Mouse (Mus musculus): ENCODE results near the gene Eif4ebp2.

Eif4ebp2 gene

GRCm38 (mm10) chr10:61418131-61418900 is 34.1 kb downstream of the Eif4ebp2 start:
- DNase-seq (ENCODE audit: low spot score in 2 of 2): no peak

DNA sequence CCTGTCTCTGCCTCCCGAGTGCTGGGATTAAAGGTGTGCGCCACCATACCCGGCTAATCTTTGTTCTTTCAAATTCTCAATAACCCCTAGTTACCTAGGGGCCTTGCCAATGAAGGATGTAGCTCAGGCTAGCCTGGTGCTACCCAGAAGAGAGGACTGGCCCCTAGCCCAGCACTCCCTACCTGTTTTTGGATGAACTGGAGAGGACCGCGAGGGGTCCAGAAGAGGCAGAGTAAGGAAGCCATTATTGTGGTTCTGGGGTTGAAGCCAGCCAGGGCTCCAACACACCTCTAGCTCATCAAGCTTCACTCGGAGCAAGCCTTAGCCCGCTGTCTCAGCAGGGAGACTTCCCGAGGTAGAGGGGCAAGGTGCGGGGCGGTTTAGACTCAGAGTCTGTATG is 34.8 kb downstream of the Eif4ebp2 start, which contains the start of gene Nodal:
Gene Nodal (plus strand): TSS at position 301 of the 400 bp plus-strand sequence.
- DNase-seq (ENCODE audit: low spot score in 2 of 2): no peak

- no peak for DNase-seq (ENCODE audit: low spot score in 2 of 2)
These were observed 35.4 kb downstream of the Eif4ebp2 start for GRCm38 (mm10) chr10:61417046-61417445.

DNA sequence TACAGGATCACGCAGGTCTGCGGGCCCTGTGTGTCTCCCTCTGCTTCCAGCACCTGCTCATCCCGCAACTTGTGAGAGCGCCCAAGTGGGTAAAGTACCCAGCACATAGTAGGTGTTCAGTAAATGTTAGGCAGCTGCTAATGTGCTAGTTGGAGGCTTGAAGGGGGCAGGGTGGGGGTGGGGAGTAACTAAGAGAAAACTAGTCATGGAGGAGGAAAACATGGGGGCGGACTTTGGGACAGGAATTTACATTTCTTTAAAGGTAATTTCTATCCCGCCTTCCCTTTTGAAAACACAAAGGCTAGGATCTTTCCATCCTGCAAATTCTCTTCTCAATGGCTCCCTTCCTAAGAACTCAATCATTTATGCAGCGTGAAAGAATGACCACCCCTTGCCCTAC is 35.9 kb downstream of the Eif4ebp2 start:
- no peak for DNase-seq (ENCODE audit: low spot score in 2 of 2)

- DNase-seq (ENCODE audit: low spot score in 2 of 2): no peak
These were observed 36.6 kb downstream of the Eif4ebp2 start for GRCm38 (mm10) chr10:61415890-61416289.

- DNase-seq (ENCODE audit: low spot score in 2 of 2): no peak
These were observed 37.2 kb downstream of the Eif4ebp2 start for GRCm38 (mm10) chr10:61415240-61415639.

DNA sequence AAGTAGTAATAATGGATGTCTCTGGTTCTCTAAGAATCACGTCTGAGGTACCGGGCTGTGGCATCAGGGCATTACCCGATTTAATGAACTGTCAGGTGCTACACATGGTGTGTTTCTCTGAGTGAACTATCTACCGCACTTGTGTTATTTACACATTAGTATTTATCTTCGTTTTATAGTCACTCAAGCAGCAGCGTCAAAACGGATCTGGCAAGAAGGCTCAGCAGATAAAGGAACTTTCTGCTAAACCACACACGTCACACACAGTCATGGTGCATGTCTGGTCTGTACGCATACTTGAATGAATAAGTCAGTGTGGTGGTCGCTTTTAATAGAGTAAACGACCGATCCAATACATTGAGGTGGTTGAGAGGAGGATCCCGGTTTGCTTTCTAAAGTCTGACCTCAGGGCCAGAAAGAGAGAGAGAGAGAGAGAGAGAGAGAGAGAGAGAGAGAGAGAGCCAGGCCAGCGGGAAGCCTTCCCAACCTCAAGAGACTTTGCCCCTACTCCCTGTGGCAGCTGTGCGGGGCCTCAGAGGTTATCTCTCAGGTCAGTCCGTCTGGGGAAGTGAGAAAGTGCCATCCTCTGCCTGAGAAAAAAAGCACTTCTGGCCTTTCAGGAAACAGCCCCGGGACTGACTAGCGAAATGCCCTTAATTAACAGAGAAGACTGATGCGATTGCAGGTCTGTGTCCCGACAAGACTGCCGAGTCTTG is 39.4 kb downstream of the Eif4ebp2 start:
- no peak for DNase-seq (ENCODE audit: low spot score in 2 of 2)

GRCm38 (mm10) chr10:61410193-61410592 is 42.3 kb downstream of the Eif4ebp2 start:
- DNase-seq (ENCODE audit: low spot score in 2 of 2): no peak

DNA sequence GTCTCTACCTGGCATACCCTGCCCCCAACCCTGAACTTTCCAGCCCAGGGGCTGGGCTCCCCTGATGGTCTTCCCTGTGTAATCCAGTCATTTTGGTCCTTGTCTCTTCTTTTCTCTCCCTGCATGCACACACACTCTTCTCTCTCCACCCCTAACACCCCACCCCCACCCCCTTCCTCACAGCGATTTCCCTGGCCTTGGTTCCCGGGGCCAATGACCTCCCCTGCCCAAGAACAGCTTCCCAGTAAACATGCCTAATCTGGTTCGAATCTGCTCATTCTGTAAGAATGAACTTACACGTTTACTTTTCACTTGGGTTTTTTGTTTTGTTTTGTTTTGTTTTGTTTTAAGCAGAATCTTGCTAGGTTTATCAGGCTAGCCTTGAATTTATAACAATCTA is 42.7 kb downstream of the Eif4ebp2 start:
- no peak for DNase-seq (ENCODE audit: low spot score in 2 of 2)

DNA sequence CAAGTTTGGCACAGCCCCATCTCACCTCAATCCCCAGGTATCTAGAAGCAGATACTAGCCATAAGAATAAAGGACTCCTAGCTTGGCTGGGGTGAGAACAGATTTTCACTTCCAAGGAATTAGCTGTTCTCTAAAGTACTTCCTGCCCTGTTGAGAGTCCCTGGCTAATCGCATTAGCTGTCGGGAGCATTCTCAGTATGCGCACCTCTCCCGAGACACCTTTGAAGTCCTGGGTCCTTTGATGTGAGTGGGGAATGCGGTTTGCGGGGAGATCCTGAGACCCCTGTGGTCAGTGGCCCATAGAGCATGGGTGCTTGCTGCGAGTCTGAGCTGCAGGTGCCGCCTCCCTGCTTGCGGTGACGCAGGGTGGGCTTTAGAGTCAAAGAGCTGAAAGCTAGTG is 46.5 kb downstream of the Eif4ebp2 start:
- no peak for DNase-seq (ENCODE audit: low spot score in 2 of 2)

GRCm38 (mm10) chr10:61402911-61403310 is 49.5 kb downstream of the Eif4ebp2 start:
- DNase-seq (ENCODE audit: low spot score in 2 of 2): no peak

DNA sequence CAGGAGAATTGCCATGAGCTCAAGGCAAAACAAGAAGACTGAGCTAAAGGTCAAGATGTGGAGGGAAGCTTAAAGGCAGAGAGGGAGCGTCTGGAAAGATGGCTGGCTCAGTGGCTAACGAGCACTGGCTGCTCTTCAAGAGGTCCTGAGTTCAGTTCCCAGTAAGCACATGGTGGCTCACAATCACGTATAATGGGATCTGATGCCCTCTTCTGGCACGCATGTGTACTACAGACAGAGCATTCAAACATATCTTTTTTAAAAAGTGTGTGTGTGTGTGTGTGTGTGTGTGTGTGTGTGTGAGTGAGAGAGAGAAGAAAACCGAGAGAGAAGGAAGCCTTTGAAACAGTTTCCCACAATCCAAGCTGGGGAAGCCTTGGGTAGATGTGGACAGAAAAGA is 50.0 kb downstream of the Eif4ebp2 start:
- no peak for DNase-seq (ENCODE audit: low spot score in 2 of 2)

DNA sequence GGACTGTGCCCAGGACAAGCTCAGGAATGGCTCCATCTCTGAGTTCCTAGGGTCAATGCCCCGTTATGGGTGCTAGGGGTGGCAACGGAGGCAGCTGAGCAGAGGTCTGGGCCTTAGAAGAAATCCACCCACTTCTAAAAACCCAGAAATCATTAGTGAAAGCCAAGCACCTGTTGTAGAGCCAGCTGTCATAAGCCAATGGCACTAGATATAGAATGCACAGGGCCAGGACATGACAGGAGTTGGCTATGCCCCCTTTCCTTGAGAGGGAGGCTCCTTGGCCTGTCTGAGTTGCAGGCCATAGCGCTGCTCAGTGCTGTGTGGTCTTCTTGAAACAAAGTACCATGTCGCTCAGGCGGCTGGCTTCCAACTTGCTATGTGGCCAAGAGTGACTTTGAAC is 52.1 kb downstream of the Eif4ebp2 start:
- DNase-seq (ENCODE audit: low spot score in 2 of 2): no peak

GRCm38 (mm10) chr10:61399156-61399734 is 53.2 kb downstream of the Eif4ebp2 start:
- DNase-seq (ENCODE audit: low spot score in 2 of 2): peak; percentile 64 to 81

DNA sequence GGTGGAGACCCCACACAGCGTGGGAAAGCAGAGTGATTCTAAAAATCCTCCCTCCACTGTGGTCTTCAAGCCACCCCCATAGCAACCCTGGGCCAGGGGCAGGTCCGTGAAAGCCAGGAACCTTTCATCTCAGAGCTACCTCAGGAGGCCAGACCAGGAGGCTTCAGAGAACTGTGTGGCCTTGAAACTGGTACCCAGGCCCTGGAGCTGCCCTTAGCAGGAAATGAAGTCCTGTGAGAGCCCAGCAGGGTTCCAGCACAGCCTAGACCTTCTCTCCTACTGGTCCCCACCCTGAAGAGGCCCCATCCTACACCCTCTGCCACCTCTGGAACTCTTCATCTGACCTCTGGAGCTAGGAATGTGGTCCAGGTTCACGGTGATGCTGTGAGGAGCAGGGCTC is 54.3 kb downstream of the Eif4ebp2 start:
- no peak for DNase-seq (ENCODE audit: low spot score in 2 of 2)

GRCm38 (mm10) chr10:61394476-61395136 is 57.9 kb downstream of the Eif4ebp2 start:
- DNase-seq (ENCODE audit: low spot score in 2 of 2): no peak

DNA sequence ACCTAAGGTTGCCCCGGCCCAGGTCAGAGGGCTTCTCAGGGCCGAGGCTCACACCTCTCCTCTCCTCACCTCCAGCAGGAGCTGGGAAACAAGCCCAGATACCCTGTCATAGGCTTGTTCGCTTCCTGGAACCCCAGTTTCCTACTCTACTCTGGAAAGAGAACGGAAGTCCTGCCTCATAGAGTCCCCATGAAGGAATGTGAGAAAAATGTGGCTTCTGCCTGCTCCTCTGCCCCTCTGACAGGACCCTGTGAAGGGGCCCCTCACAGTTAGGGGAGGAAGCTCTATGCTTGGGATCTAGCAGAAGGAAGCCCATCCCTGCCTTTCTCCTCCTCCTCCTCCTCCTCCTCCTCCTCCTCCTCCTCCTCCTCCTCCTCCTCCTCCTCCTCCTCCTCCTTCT is 59.9 kb downstream of the Eif4ebp2 start:
- DNase-seq (ENCODE audit: low spot score in 2 of 2): no peak

DNA sequence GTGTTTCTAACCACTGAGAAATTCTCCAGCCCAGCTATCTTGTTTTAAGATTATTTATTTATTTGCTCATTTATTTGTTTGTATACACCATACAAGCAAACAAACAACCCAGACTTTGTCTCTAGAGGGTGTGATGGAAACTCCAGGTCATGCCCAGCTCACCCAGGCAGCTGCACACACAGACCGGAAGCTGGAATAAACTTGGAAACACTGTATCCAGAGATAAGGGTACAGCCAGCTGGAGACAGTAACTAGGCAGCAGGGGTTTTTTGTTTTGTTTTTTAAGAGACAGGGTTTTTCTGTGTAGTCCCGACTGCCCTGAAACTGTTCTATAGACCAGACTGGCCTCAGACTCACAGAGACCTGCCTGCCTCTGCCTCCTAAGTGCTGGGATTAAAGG is 62.3 kb downstream of the Eif4ebp2 start:
- DNase-seq (ENCODE audit: low spot score in 2 of 2): no peak

GRCm38 (mm10) chr10:61389020-61389419 is 63.4 kb downstream of the Eif4ebp2 start:
- no peak for DNase-seq (ENCODE audit: low spot score in 2 of 2)

DNA sequence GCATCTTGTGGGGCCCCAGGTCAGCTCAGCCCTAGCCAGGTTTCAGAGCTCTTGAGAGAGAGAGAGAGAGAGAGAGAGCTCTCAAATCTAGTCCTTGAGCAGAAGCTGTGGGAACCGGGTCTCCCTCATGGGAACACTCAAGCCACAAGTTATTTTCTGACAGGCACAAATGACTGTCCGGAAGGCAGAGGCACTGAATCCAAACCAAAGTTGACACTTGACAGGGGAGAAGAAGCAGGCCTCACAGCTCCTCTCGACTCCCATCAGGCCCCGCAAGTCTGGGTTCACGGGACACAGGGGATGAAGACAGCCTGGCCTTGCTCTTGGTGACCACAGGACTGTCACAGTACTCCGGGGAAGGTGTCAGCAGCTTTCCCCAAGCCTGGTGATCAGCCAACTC is 66.2 kb downstream of the Eif4ebp2 start:
- no peak for DNase-seq (ENCODE audit: low spot score in 2 of 2)

- no peak for DNase-seq (ENCODE audit: low spot score in 2 of 2)
These were observed 67.3 kb downstream of the Eif4ebp2 start for GRCm38 (mm10) chr10:61385174-61385573.

DNA sequence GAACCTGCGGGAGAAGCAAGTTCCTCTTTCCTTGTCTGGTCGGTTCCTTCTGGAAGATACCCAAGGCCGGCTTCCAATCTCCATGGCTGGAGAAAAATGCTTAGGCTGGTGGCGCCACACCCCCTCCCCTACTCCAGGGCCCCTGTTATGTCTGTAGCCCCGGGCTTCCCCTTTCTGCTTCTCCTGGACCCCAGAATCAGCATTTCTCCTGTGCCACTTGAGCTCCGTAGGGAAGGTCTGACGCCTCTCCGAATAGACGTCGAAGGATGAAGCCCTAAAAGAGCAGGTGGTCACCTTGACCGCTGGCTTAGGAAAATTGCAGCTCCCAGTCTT is 68.8 kb downstream of the Eif4ebp2 start:
- DNase-seq (ENCODE audit: low spot score in 2 of 2): no peak
